Mouse (Mus musculus): ENCODE data around the gene Ciart.
"Not testable (repeated sequence)": the region's sequence is repeated elsewhere in the genome, so short reads cannot be mapped to it uniquely, and the experiment has no call there.

DNA sequence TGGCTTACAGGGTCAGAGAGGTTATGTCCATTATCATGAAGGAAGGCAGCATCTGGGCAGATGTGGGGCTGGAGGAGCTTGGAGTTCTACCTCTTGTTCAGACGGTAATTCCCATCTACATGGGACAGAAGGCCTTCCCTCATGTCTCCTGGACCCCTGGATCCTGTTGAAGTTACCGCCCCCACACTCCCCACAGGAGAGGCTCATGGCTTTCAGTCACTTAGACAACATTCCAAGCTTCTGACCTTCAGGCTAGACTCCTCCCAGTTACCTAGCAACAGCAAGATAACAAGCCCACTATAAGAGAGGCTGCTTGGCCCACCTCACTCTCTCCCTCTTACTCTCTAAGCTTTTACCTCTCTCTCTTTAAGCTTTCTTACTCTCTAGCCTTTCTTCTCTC lies 38.5 kb upstream of the Ciart start:
- TF ChIP-seq CTCF, EP300 (IDR thresholded peaks at IDR 0.05; ENCODE audit: low read depth): not testable (repeated sequence)
